Mouse (Mus musculus): Measurements from ENCODE around the gene Ubr2. TPM values are rescaled to one million over a fixed set of nuclear protein-coding genes. Genes with fewer than 3 reads are reported as not detected.

Gene Ubr2
- total and polyA plus RNA-seq, 3 experiments, result 15.3 to 353 (median 33.8) TPM

- Histone ChIP-seq H3K9me3 (replicated peaks; ENCODE audit: insufficient read depth, low read length) (no peaks in the 10 kb centered on the region), H3K9ac (ENCODE audit: control insufficient read depth, low read depth, low read length, poor library complexity, severe bottlenecking) (peak overlapping the region; percentile 90), H3K27ac (ENCODE audit: control insufficient read depth, low read depth, low read length) (peak overlapping the region; percentile 83), H3K36me3 (ENCODE audit: control insufficient read depth in 1 of 2, insufficient read depth in 2 of 2, low read length in 2 of 2) (peaks cover 0 to 21% of the 10 kb centered on the region in 2 experiments; a peak in 2 of 4 replicates), H3K4me1 (ENCODE audit: control insufficient read depth in 1 of 2, insufficient read depth in 2 of 2, low read length in 2 of 2) (peaks cover 10 to 43% of the 10 kb centered on the region in 2 experiments; a peak in 3 of 4 replicates), H3K27me3 (ENCODE audit: control insufficient read depth in 1 of 2, insufficient read depth in 2 of 2, low read length in 2 of 2) (no peaks in the 10 kb centered on the region), H3K4me3 (ENCODE audit: control insufficient read depth in 1 of 2, insufficient read depth in 1 of 2, low read depth in 2 of 2, low read length in 2 of 2) (peak overlapping the region; percentile 65 to 86), H3K79me2 (ENCODE audit: control insufficient read depth, insufficient read depth, low read length, poor library complexity) (peaks cover 23% of the 10 kb centered on the region)
- peak; percentile 88 for DNase-seq (ENCODE audit: low read depth, low spot score)
- TF ChIP-seq ZC3H11A (IDR thresholded peaks at IDR 0.05; ENCODE audit: low read depth, low read length) (peak; percentile 76), MYB (IDR thresholded peaks at IDR 0.05; ENCODE audit: low read depth, low read length) (no peak), TCF12 (IDR thresholded peaks at IDR 0.05; ENCODE audit: low read depth, low read length) (no peak), TBP (IDR thresholded peaks at IDR 0.05; ENCODE audit: low read depth, low read length) (no peak), KAT2A (conservative IDR thresholded peaks at IDR 0.05; ENCODE audit: low read depth, low read length) (no peak), POLR2AphosphoS5 (IDR thresholded peaks at IDR 0.05; ENCODE audit: borderline replicate concordance, low read depth, low read length) (no peak), RAD21 (IDR thresholded peaks at IDR 0.05; ENCODE audit: low read depth, low read length) (peak; percentile 87), MAX (IDR thresholded peaks at IDR 0.05; ENCODE audit: low read length) (peak; percentile 74), MXI1 (IDR thresholded peaks at IDR 0.05; ENCODE audit: low read depth, low read length) (peak; percentile 85), ETS1 (IDR thresholded peaks at IDR 0.05; ENCODE audit: low read depth, low read length) (no peak; the same call in 1 of the 2 replicates), E2F4 (IDR thresholded peaks at IDR 0.05; ENCODE audit: borderline replicate concordance, low read depth, low read length) (no peak), GATA1 (IDR thresholded peaks at IDR 0.05; ENCODE audit: low read depth, low read length) (no peak), MYC (IDR thresholded peaks at IDR 0.05; ENCODE audit: low read depth, low read length) (peak; percentile 97), POLR2AphosphoS2 (IDR thresholded peaks at IDR 0.05; ENCODE audit: low read length) (no peak), ELF1 (IDR thresholded peaks at IDR 0.05; ENCODE audit: low read depth, low read length) (no peak), USF2 (IDR thresholded peaks at IDR 0.05; ENCODE audit: borderline replicate concordance in 1 of 2, insufficient read depth in 1 of 2, low read depth in 1 of 2, low read length in 2 of 2) (no peak), TAL1 (IDR thresholded peaks at IDR 0.05; ENCODE audit: low read length) (no peak), RCOR1 (IDR thresholded peaks at IDR 0.05; ENCODE audit: low read depth, low read length) (no peak; the same call in 1 of the 2 replicates), HCFC1 (IDR thresholded peaks at IDR 0.05; ENCODE audit: low read depth, low read length) (peak; percentile 56; the same call in 1 of the 2 replicates), CHD2 (IDR thresholded peaks at IDR 0.05; ENCODE audit: low read length) (no peak), SMC3 (IDR thresholded peaks at IDR 0.05; ENCODE audit: low read depth, low read length) (peak; percentile 75), MAFK (IDR thresholded peaks at IDR 0.05; ENCODE audit: borderline replicate concordance, low read depth, low read length) (no peak), POLR2A (IDR thresholded peaks at IDR 0.05; ENCODE audit: control insufficient read depth in 1 of 2, insufficient read depth in 1 of 2, low read depth in 1 of 2, low read length in 2 of 2, poor library complexity in 1 of 2) (no peak), GABPA (IDR thresholded peaks at IDR 0.05; ENCODE audit: low read depth, low read length) (no peak), EP300 (IDR thresholded peaks at IDR 0.05; ENCODE audit: low read depth in 1 of 2, low read length in 2 of 2) (no peak), MAZ (IDR thresholded peaks at IDR 0.05; ENCODE audit: low read depth, low read length) (no peak), CHD1 (IDR thresholded peaks at IDR 0.05; ENCODE audit: low read depth, low read length) (no peak), NRF1 (IDR thresholded peaks at IDR 0.05; ENCODE audit: insufficient read depth, low read depth, low read length, poor library complexity, severe bottlenecking) (no peak), JUND (IDR thresholded peaks at IDR 0.05; ENCODE audit: low read depth, low read length) (no peak), SIN3A (IDR thresholded peaks at IDR 0.05; ENCODE audit: low read length) (peak; percentile 87), USF1 (IDR thresholded peaks at IDR 0.05; ENCODE audit: low read depth, low read length) (0 out of 2 replicates have a peak, but pooled peaks have one; percentile 4), NELFE (IDR thresholded peaks at IDR 0.05; ENCODE audit: low read depth, low read length) (no peak), MEF2A (IDR thresholded peaks at IDR 0.05; ENCODE audit: extremely low read depth, insufficient replicate concordance, low read depth, low read length, poor library complexity, severe bottlenecking) (no peak), BHLHE40 (IDR thresholded peaks at IDR 0.05; ENCODE audit: borderline replicate concordance, low read depth, low read length) (no peak), ZNF384 (IDR thresholded peaks at IDR 0.05; ENCODE audit: low read depth, low read length) (no peak; the same call in 1 of the 2 replicates), ZKSCAN1 (IDR thresholded peaks at IDR 0.05; ENCODE audit: low read depth, low read length) (no peak), ZMIZ1 (IDR thresholded peaks at IDR 0.05; ENCODE audit: low read depth, low read length) (no peak)
These were observed 121.7 kb downstream of the Ubr2 start for GRCm38 (mm10) chr17:46888511-46889212.

Measured in MEL (cell line).